Mouse (Mus musculus) left cerebral cortex, adult 8-10 months (tissue): ENCODE data around the gene Uqcrc2. TPM values are rescaled to one million over a fixed set of nuclear protein-coding genes. Genes with fewer than 3 reads are reported as not detected.

Experiments
- DNase-seq, 2 experiments: peaks; one replicate each; pipeline ENCODE4 v3.0.0; 2022; ENCODE audit warnings: low spot score in 2 of 2
- total RNA-seq, 4 experiments: library from RNA; stranded (reverse); gene quantifications; 2 replicates each; pipeline ENCODE4 v1.2.4; 2022

Uqcrc2 gene
- total RNA-seq, 4 experiments from 2014 or later: 248 to 256 (median 249) TPM

DNA sequence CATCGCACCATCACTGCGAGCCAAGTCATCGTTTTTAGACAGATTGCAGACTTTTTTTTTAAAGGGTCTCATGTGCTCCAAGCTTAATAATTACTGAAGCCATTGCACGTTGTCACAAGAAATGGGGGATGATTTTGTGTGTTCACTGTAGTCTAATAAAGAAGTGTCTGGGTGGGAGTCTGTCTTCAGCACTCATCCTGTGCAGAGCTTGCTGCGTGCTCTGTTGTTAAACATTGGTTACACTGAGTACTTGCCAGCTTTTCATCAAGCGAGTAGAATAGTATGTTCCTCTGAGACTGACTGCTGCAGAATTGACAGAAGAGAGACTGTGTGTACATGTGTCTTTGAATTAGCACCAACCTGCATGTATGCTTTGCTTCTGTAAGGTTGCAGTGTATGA, 50.3 kb downstream of the Uqcrc2 start:
- no peak for DNase-seq

GRCm38 (mm10) chr7:120690634-120691033, 55.7 kb downstream of the Uqcrc2 start:
- no peak for DNase-seq

GRCm38 (mm10) chr7:120693831-120694375, 58.9 kb downstream of the Uqcrc2 start:
- no peak for DNase-seq

- DNase-seq: no peak
These were observed 60.2 kb downstream of the Uqcrc2 start for GRCm38 (mm10) chr7:120695196-120695595.

DNA sequence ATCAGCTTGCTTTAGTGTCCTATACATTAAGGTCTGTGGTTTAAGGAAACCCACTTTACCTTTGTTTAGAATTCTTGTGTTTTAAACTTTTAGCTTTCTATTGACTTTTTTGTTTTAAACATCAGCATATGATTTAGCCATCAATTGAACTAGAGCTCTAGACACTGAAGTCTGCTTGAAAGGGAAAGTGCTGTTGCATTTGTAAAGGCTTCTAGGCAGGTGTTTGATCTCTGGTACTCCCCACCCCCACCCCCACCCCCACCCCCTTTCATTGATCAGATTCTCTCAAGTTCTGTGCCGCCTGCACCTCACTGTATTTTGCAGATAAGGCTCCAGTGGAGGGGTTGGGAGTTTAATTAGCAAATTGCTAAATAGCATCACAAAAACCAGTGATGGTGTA, 60.7 kb downstream of the Uqcrc2 start:
- no peak for DNase-seq

DNA sequence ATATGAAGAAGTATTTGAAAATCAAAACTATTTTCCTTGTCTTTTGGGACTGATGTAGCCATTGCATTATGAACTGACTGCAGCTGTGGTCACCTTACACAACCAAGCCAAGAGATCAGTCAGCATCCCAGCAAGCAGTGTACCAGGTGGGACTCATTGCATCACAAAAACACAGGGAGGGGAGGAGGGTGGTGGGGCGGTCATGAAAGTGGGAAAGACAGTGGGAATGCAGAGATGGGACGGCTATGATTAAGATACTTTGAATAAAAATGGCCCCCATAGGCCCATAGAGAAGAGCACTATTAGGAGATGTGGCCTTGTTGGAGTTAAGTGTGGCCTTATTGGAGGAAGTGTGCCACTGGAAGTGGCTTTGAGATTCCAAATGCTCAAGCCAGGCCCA, 61.4 kb downstream of the Uqcrc2 start:
- DNase-seq: no peak

DNA sequence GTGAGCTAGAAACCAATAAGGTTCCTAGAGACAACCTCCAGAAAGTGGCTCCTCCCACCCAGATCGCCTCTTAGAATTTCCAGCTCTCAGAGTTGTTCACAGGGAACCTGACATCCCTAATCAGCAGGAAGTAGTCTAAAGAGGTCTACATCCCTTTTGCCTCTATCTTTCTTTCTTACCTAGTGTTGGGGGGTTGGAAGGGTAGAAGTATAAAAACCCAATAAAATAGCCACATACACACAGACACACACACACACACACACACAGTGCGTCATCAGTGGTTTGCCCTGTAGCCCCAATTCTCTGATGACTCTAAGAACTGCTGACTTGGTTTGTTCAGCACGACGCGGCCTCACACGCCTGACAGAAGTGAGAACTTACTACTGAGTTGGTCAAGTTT, 64.6 kb downstream of the Uqcrc2 start:
- DNase-seq: no peak

- DNase-seq: no peak
These were observed 68.9 kb downstream of the Uqcrc2 start for GRCm38 (mm10) chr7:120703888-120704287.

Other genes starting within 250 kb of the Uqcrc2 start
- not detected for gene Abca16, start 225.5 kb upstream of the Uqcrc2 start, total RNA-seq
- under 1 TPM in 2 of 4 experiments, not detected in 2; 0.17 to 0.39 TPM for gene Pdzd9, start 35.2 kb downstream of the Uqcrc2 start, total RNA-seq
- gene Mosmo, start 42.4 kb downstream of the Uqcrc2 start, total RNA-seq: 10 to 100 TPM; 69.0 to 88.6 (median 73.7) TPM
- 10 to 100 TPM; 15.4 to 20.7 (median 15.9) TPM for gene Vwa3a, start 104.1 kb downstream of the Uqcrc2 start, total RNA-seq
- under 1 TPM in 1 of 4 experiments, not detected in 3; 0.30 TPM for gene Gm5737, start 177.2 kb downstream of the Uqcrc2 start, total RNA-seq
- gene Eef2k, start 207.7 kb downstream of the Uqcrc2 start, total RNA-seq: 10 to 100 TPM; 28.3 to 36.3 (median 35.3) TPM